Mouse (Mus musculus) spleen, postnatal 10 days (tissue): Measurements from ENCODE around the gene Wfdc2.

Experiments
- DNase-seq, 2 experiments: peaks; one replicate each; pipeline ENCODE4 v3.0.0; 2021 to 2022; ENCODE audit warnings: low spot score in 2 of 2

Gene Wfdc2

GRCm38 (mm10) chr2:164562391-164563188 is at the start of gene Wfdc2:
Wfdc2 (plus strand) TSS chr2:164562413.
- no peak for DNase-seq

- DNase-seq: no peak
These were observed 48.8 kb upstream of the Wfdc2 start for GRCm38 (mm10) chr2:164513389-164513788.

- DNase-seq: no peak
These were observed 47.3 kb upstream of the Wfdc2 start for GRCm38 (mm10) chr2:164514916-164515315.

GRCm38 (mm10) chr2:164515897-164516296 is 46.3 kb upstream of the Wfdc2 start:
- no peak for DNase-seq

GRCm38 (mm10) chr2:164516592-164516991 is 45.6 kb upstream of the Wfdc2 start:
- no peak for DNase-seq

GRCm38 (mm10) chr2:164517485-164518221 is 44.6 kb upstream of the Wfdc2 start:
- peak; percentile 42 to 63 for DNase-seq

- DNase-seq: no peak
These were observed 43.7 kb upstream of the Wfdc2 start for GRCm38 (mm10) chr2:164518266-164519170.

- no peak for DNase-seq
These were observed 43.1 kb upstream of the Wfdc2 start for GRCm38 (mm10) chr2:164519171-164519526.

GRCm38 (mm10) chr2:164520782-164521181 is 41.4 kb upstream of the Wfdc2 start:
- peak; percentile 26 to 65 for DNase-seq

GRCm38 (mm10) chr2:164521841-164522240 is 40.4 kb upstream of the Wfdc2 start:
- peak; percentile 20 to 63 for DNase-seq

- DNase-seq: peak in 1 of 2 experiments; percentile 33
These were observed 39.9 kb upstream of the Wfdc2 start for GRCm38 (mm10) chr2:164522280-164522679.

GRCm38 (mm10) chr2:164523301-164523773 is 38.9 kb upstream of the Wfdc2 start:
- no peak for DNase-seq

GRCm38 (mm10) chr2:164528557-164528956 is 33.7 kb upstream of the Wfdc2 start:
- DNase-seq: no peak

- peak; percentile 61 to 83 for DNase-seq
These were observed 31.0 kb upstream of the Wfdc2 start for GRCm38 (mm10) chr2:164531169-164531568.

- no peak for DNase-seq
These were observed 27.9 kb upstream of the Wfdc2 start for GRCm38 (mm10) chr2:164534315-164534714.

GRCm38 (mm10) chr2:164537003-164537402 is 25.2 kb upstream of the Wfdc2 start:
- no peak for DNase-seq

- DNase-seq: no peak
These were observed 21.4 kb upstream of the Wfdc2 start for GRCm38 (mm10) chr2:164540652-164541427.

- DNase-seq: no peak
These were observed 20.1 kb upstream of the Wfdc2 start for GRCm38 (mm10) chr2:164542132-164542531.

GRCm38 (mm10) chr2:164542598-164542997 is 19.6 kb upstream of the Wfdc2 start:
- DNase-seq: no peak

GRCm38 (mm10) chr2:164543745-164544144 is 18.5 kb upstream of the Wfdc2 start:
- DNase-seq: no peak
